Mouse (Mus musculus) heart, embryonic 16.5 days (tissue): ENCODE data around the gene Epb42. TPM values are rescaled to one million over a fixed set of nuclear protein-coding genes. Genes with fewer than 3 reads are reported as not detected.

Source experiments
- ATAC-seq: fragments of 200-750 bp; cut with Nextera tagmentation; replicated peaks from 2 replicates; pipeline ENCODE4 v1.8.0; 2017; ENCODE audit warnings: moderate number of reproducible peaks; ENCODE audit not compliant: insufficient read depth, low FRiP score; ENCODE audit errors: extremely low read depth
- H3K27ac ChIP-seq: fragments of 300-500 bp; sonication (generic); 2 replicates; pipeline ENCODE4 v1.5.1; 2014; ENCODE audit warnings: mild to moderate bottlenecking, low read length, control low read depth, moderate library complexity
- H3K27me3 ChIP-seq: fragments of 300-500 bp; sonication (generic); 2 replicates; pipeline ENCODE4 v1.6.1; 2014; ENCODE audit warnings: low read length, mixed read lengths; ENCODE audit not compliant: control insufficient read depth, insufficient read depth
- H3K36me3 ChIP-seq: fragments of 300-500 bp; sonication (generic); 2 replicates; pipeline ENCODE4 v1.6.1; 2014; ENCODE audit not compliant: control insufficient read depth, insufficient read depth
- H3K4me1 ChIP-seq: fragments of 300-500 bp; sonication (generic); 2 replicates; pipeline ENCODE4 v1.6.1; 2014; ENCODE audit warnings: low read length, mixed read lengths; ENCODE audit not compliant: control insufficient read depth, insufficient read depth
- H3K4me2 ChIP-seq: fragments of 300-500 bp; sonication (generic); 2 replicates; pipeline ENCODE4 v1.6.1; 2014; ENCODE audit warnings: low read depth, mild to moderate bottlenecking, control low read depth, low read length
- H3K4me3 ChIP-seq: fragments of 300-500 bp; sonication (generic); 2 replicates; pipeline ENCODE4 v1.5.1; 2014; ENCODE audit warnings: mild to moderate bottlenecking, control low read depth, low read length
- H3K9ac ChIP-seq: fragments of 300-500 bp; sonication (generic); 2 replicates; pipeline ENCODE4 v1.6.1; 2014; ENCODE audit warnings: low read length, control low read depth
- H3K9me3 ChIP-seq: fragments of 300-500 bp; sonication (generic); replicated peaks from 2 replicates; pipeline ENCODE4 v1.6.1; 2016; ENCODE audit warnings: low read length; ENCODE audit not compliant: control insufficient read depth
- WGBS: fragments of 180-500 bp; shearing (Covaris S2); extraction: QIAGEN DNeasy Blood & Tissue Kit; methylation state at CpG from one replicate; pipeline ENCODE4 v1.1.7; 2014; 5-methylcytosine and 5-hydroxymethylcytosine counted together
- polyA plus RNA-seq: library from polyadenylated mRNA; unstranded; fragments of >200 nt; fragmentation: Nextera tagmentation; extraction: Ambion mirVana; gene quantifications from 2 replicates; pipeline ENCODE4 v1.2.1, GENCODE M21; 2015

The Epb42 gene
- polyA plus RNA-seq = 1.1 and 1.3 TPM in 2 replicates

- H3K9ac ChIP-seq = no peak within 1 kb of the TSS
- 43% methylated on average over 5 of the region's 5 CpGs for WGBS
- no peaks in the 10 kb centered on the region for H3K36me3 ChIP-seq
- no peaks in the 10 kb centered on the region for H3K27me3 ChIP-seq
- H3K9me3 ChIP-seq = no peaks in the 10 kb centered on the region
- no peak for ATAC-seq
- H3K4me1 ChIP-seq = no peaks in the 10 kb centered on the region
- H3K27ac ChIP-seq = no peak within 1 kb of the TSS
- H3K4me2 ChIP-seq = no peak within 1 kb of the TSS
- no peak within 1 kb of the TSS for H3K4me3 ChIP-seq
Measured at GRCm38 (mm10) chr2:121036733-121037341, at the start of gene Epb42. TSS of gene Epb42 (minus strand) at chr2:121037072.

GRCm38 (mm10) chr2:121085480-121086185 lies 48.8 kb upstream of the Epb42 start, which contains the start of gene Tgm5:
TSS of gene Tgm5 (minus strand) at chr2:121085841.
- H3K27ac ChIP-seq = no peak within 1 kb of the TSS
- no peak within 1 kb of the TSS for H3K4me3 ChIP-seq
- no peaks in the 10 kb centered on the region for H3K36me3 ChIP-seq
- ATAC-seq = no peak
- H3K27me3 ChIP-seq = no peaks in the 10 kb centered on the region
- H3K9ac ChIP-seq = no peak within 1 kb of the TSS
- no peaks in the 10 kb centered on the region for H3K4me1 ChIP-seq
- 0 out of 2 replicates have a peak, but pooled peaks cover 2% of the 10 kb centered on the region for H3K9me3 ChIP-seq
- H3K4me2 ChIP-seq = no peak within 1 kb of the TSS
- WGBS = 37% methylated on average over 6 of the region's 6 CpGs

- Histone ChIP-seq H3K4me3 (no peak overlapping the region), H3K9ac (no peak overlapping the region), H3K27me3 (no peaks in the 10 kb centered on the region), H3K9me3 (no peaks in the 10 kb centered on the region), H3K36me3 (no peaks in the 10 kb centered on the region), H3K27ac (no peak overlapping the region), H3K4me2 (no peak overlapping the region), H3K4me1 (no peaks in the 10 kb centered on the region)
- ATAC-seq = no peak
- WGBS = 79% methylated on average over 1 of the region's 1 CpGs
Measured at GRCm38 (mm10) chr2:121082626-121083025, 45.8 kb upstream of the Epb42 start.

GRCm38 (mm10) chr2:121074747-121075146 lies 37.9 kb upstream of the Epb42 start:
- no peak overlapping the region for H3K27ac ChIP-seq
- no peaks in the 10 kb centered on the region; the same call in 1 of the 2 replicates for H3K9me3 ChIP-seq
- no peak for ATAC-seq
- H3K9ac ChIP-seq = no peak overlapping the region
- H3K4me3 ChIP-seq = no peak overlapping the region
- no peaks in the 10 kb centered on the region for H3K4me1 ChIP-seq
- H3K36me3 ChIP-seq = no peaks in the 10 kb centered on the region
- H3K27me3 ChIP-seq = no peaks in the 10 kb centered on the region
- 76% methylated on average over 7 of the region's 7 CpGs for WGBS
- no peak overlapping the region for H3K4me2 ChIP-seq

- no peaks in the 10 kb centered on the region for H3K36me3 ChIP-seq
- H3K27ac ChIP-seq = no peak overlapping the region
- H3K27me3 ChIP-seq = no peaks in the 10 kb centered on the region
- no peak for ATAC-seq
- 64% methylated on average over 6 of the region's 6 CpGs for WGBS
- H3K4me2 ChIP-seq = no peak overlapping the region
- no peaks in the 10 kb centered on the region for H3K4me1 ChIP-seq
- no peaks in the 10 kb centered on the region; the same call in 1 of the 2 replicates for H3K9me3 ChIP-seq
- H3K9ac ChIP-seq = no peak overlapping the region
- H3K4me3 ChIP-seq = no peak overlapping the region
Measured at GRCm38 (mm10) chr2:121071871-121072270, 35.0 kb upstream of the Epb42 start.

GRCm38 (mm10) chr2:121069506-121069905 lies 32.6 kb upstream of the Epb42 start:
- H3K36me3 ChIP-seq = no peaks in the 10 kb centered on the region
- no peaks in the 10 kb centered on the region for H3K27me3 ChIP-seq
- ATAC-seq = no peak
- no peak overlapping the region for H3K4me3 ChIP-seq
- H3K4me1 ChIP-seq = no peaks in the 10 kb centered on the region
- 70% methylated on average over 6 of the region's 6 CpGs for WGBS
- no peak overlapping the region for H3K4me2 ChIP-seq
- H3K9me3 ChIP-seq = no peaks in the 10 kb centered on the region
- H3K9ac ChIP-seq = no peak overlapping the region
- no peak overlapping the region for H3K27ac ChIP-seq

GRCm38 (mm10) chr2:121067116-121067515 lies 30.2 kb upstream of the Epb42 start:
- ATAC-seq = no peak
- Histone ChIP-seq H3K27me3 (no peaks in the 10 kb centered on the region), H3K36me3 (no peaks in the 10 kb centered on the region), H3K9me3 (no peaks in the 10 kb centered on the region), H3K27ac (no peak overlapping the region), H3K4me1 (no peaks in the 10 kb centered on the region), H3K4me2 (no peak overlapping the region), H3K9ac (no peak overlapping the region), H3K4me3 (no peak overlapping the region)
- WGBS = 58% methylated on average over 4 of the region's 4 CpGs

GRCm38 (mm10) chr2:121061315-121061714 lies 24.4 kb upstream of the Epb42 start:
- 83% methylated on average over 2 of the region's 2 CpGs for WGBS
- ATAC-seq = no peak
- Histone ChIP-seq H3K9me3 (no peaks in the 10 kb centered on the region), H3K27me3 (no peaks in the 10 kb centered on the region), H3K4me3 (no peak overlapping the region), H3K36me3 (no peaks in the 10 kb centered on the region), H3K4me2 (no peak overlapping the region), H3K9ac (no peak overlapping the region), H3K27ac (no peak overlapping the region), H3K4me1 (no peaks in the 10 kb centered on the region)

GRCm38 (mm10) chr2:121057997-121058396 lies 21.1 kb upstream of the Epb42 start:
- no peaks in the 10 kb centered on the region for H3K36me3 ChIP-seq
- no peak overlapping the region for H3K9ac ChIP-seq
- no peaks in the 10 kb centered on the region for H3K27me3 ChIP-seq
- H3K4me1 ChIP-seq = 0 out of 2 replicates have a peak, but pooled peaks cover 3% of the 10 kb centered on the region
- WGBS = 45% methylated on average over 6 of the region's 6 CpGs
- H3K27ac ChIP-seq = no peak overlapping the region
- H3K4me2 ChIP-seq = no peak overlapping the region
- no peaks in the 10 kb centered on the region for H3K9me3 ChIP-seq
- no peak for ATAC-seq
- no peak overlapping the region for H3K4me3 ChIP-seq
